Mouse (Mus musculus): ENCODE results near the gene Cisd3. TPM values are rescaled to one million over a fixed set of nuclear protein-coding genes. Genes with fewer than 3 reads are reported as not detected.

The Cisd3 gene
- total RNA-seq, 2 experiments from 2014 or later = 47.7 to 57.6 TPM

- Histone ChIP-seq H3K4me3 (peak overlapping the region; percentile 84), H3K27ac (no peak overlapping the region)
- no peak for TF ChIP-seq CTCF (IDR thresholded peaks at IDR 0.05)
- no peak for DNase-seq (ENCODE audit: extremely low spot score in 1 of 2, low spot score in 2 of 2)
- intact Hi-C loops (cut with DNase I) = no loop called here
These were observed 26.8 kb upstream of the Cisd3 start for GRCm38 (mm10) chr11:97658751-97659266.

GRCm38 (mm10) chr11:97659267-97659989 lies 26.2 kb upstream of the Cisd3 start:
- Histone ChIP-seq H3K27ac (peak overlapping the region; percentile 87), H3K4me3 (peak overlapping the region; percentile 84)
- no peak for TF ChIP-seq CTCF (IDR thresholded peaks at IDR 0.05)
- DNase-seq (ENCODE audit: extremely low spot score in 1 of 2, low spot score in 2 of 2) = no peak
- intact Hi-C loops (cut with DNase I) = no loop called here

- Histone ChIP-seq H3K4me3 (peak overlapping the region; percentile 84), H3K27ac (peak overlapping the region; percentile 87)
- peak; percentile 76 to 78 for DNase-seq (ENCODE audit: extremely low spot score in 1 of 2, low spot score in 2 of 2)
- TF ChIP-seq CTCF (IDR thresholded peaks at IDR 0.05) = no peak
- intact Hi-C loops (cut with DNase I) = loop anchor here (5.0 kb wide), 1 partner anchor 37 kb away; no protein-coding TSS in a partner anchor
These were observed 25.5 kb upstream of the Cisd3 start for GRCm38 (mm10) chr11:97659990-97660714.

GRCm38 (mm10) chr11:97660734-97661647 lies 24.6 kb upstream of the Cisd3 start:
- peak overlapping the region; percentile 76 for H3K27ac ChIP-seq
- H3K4me3 ChIP-seq = peak overlapping the region; percentile 84
- intact Hi-C loops (cut with DNase I) = loop anchor here (5.0 kb wide), 1 partner anchor 36 kb away; no protein-coding TSS in a partner anchor
- no peak for DNase-seq (ENCODE audit: extremely low spot score in 1 of 2, low spot score in 2 of 2)
- TF ChIP-seq CTCF (IDR thresholded peaks at IDR 0.05) = no peak

GRCm38 (mm10) chr11:97661648-97662133 lies 23.9 kb upstream of the Cisd3 start:
- DNase-seq (ENCODE audit: extremely low spot score in 1 of 2, low spot score in 2 of 2) = no peak
- no peak for TF ChIP-seq CTCF (IDR thresholded peaks at IDR 0.05)
- Histone ChIP-seq H3K27ac (peak overlapping the region; percentile 24; the same call in 1 of the 2 replicates), H3K4me3 (peak overlapping the region; percentile 75)
- intact Hi-C loops (cut with DNase I) = loop anchor here (5.0 kb wide), 1 partner anchor 36 kb away; no protein-coding TSS in a partner anchor

- Histone ChIP-seq H3K4me3 (peak overlapping the region; percentile 75), H3K27ac (peak overlapping the region; percentile 58; the same call in 1 of the 2 replicates)
- no peak for TF ChIP-seq CTCF (IDR thresholded peaks at IDR 0.05)
- no peak for DNase-seq (ENCODE audit: extremely low spot score in 1 of 2, low spot score in 2 of 2)
- intact Hi-C loops (cut with DNase I) = loop anchor here (5.0 kb wide), 1 partner anchor 35 kb away; no protein-coding TSS in a partner anchor
These were observed 23.3 kb upstream of the Cisd3 start for GRCm38 (mm10) chr11:97662207-97662892.

- intact Hi-C loops (cut with DNase I) = loop anchor here (5.0 kb wide), 1 partner anchor 34 kb away; no protein-coding TSS in a partner anchor
- peak; percentile 75 to 77 for DNase-seq (ENCODE audit: extremely low spot score in 1 of 2, low spot score in 2 of 2)
- H3K27ac ChIP-seq = peak within 1 kb of the TSS; percentile 84
- peak within 1 kb of the TSS; percentile 75 for H3K4me3 ChIP-seq
- no peak for TF ChIP-seq CTCF (IDR thresholded peaks at IDR 0.05)
These were observed 22.6 kb upstream of the Cisd3 start, which contains the start of gene Mllt6 for GRCm38 (mm10) chr11:97662893-97663527. Gene Mllt6 (plus strand): TSS chr11:97663414.

- Histone ChIP-seq H3K27ac (peak overlapping the region; percentile 84), H3K4me3 (peak overlapping the region; percentile 75)
- TF ChIP-seq CTCF (IDR thresholded peaks at IDR 0.05) = no peak
- no peak for DNase-seq (ENCODE audit: extremely low spot score in 1 of 2, low spot score in 2 of 2)
- intact Hi-C loops (cut with DNase I) = loop anchor here (5.0 kb wide), 1 partner anchor 34 kb away; no protein-coding TSS in a partner anchor
These were observed 21.9 kb upstream of the Cisd3 start for GRCm38 (mm10) chr11:97663528-97664338.

GRCm38 (mm10) chr11:97664339-97664665 lies 21.3 kb upstream of the Cisd3 start:
- H3K4me3 ChIP-seq = peak overlapping the region; percentile 75
- no peak for TF ChIP-seq CTCF (IDR thresholded peaks at IDR 0.05)
- H3K27ac ChIP-seq = peak overlapping the region; percentile 84
- no peak for DNase-seq (ENCODE audit: extremely low spot score in 1 of 2, low spot score in 2 of 2)
- intact Hi-C loops (cut with DNase I) = loop anchor here (5.0 kb wide), 1 partner anchor 33 kb away; no protein-coding TSS in a partner anchor
